Mouse (Mus musculus): ENCODE measurements at regions not wholly inside any gene's neighbourhood (a gene's known extent, or its start where the extent isn't known, plus 50 kb on each side); places are given as distances from the start of the nearest gene placed in this dataset.

DNA sequence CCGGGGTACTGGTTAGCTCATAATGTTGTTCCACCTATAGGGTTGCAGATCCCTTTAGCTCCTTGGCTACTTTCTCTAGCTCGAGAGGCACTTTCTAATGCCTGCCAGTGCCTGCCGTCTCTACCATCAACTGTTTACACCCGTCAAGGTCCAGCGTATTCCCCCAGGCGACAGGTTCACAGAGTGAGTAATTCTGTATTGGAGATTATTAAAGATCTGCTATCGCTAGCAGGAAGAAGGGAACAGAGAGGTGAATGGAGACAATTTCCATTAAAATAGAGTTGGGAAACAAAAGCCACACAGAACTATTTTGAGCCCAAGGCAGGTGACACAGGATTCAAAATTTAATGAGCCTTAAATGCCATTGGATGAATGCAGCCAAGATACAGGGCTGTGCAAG, 235.2 kb downstream of the Cbln1 start:
- Histone ChIP-seq H3K4me3 (ENCODE audit: control insufficient read depth, low read depth, low read length) (no peak overlapping the region), H3K27me3 (ENCODE audit: control insufficient read depth, insufficient read depth, low read length) (no peaks in the 10 kb centered on the region), H3K27ac (ENCODE audit: control insufficient read depth, insufficient read depth, low read depth, low read length) (no peak overlapping the region), H3K4me1 (ENCODE audit: control insufficient read depth, insufficient read depth, low read length) (no peaks in the 10 kb centered on the region), H3K36me3 (ENCODE audit: control insufficient read depth, insufficient read depth, low read length) (no peaks in the 10 kb centered on the region)
- TF ChIP-seq CTCF (IDR thresholded peaks at IDR 0.05; ENCODE audit: control insufficient read depth, insufficient read depth, insufficient replicate concordance, low read depth, low read length), result no peak
- TF ChIP-seq POLR2A (IDR thresholded peaks at IDR 0.05; ENCODE audit: control insufficient read depth, low read depth, low read length), result no peak

DNA sequence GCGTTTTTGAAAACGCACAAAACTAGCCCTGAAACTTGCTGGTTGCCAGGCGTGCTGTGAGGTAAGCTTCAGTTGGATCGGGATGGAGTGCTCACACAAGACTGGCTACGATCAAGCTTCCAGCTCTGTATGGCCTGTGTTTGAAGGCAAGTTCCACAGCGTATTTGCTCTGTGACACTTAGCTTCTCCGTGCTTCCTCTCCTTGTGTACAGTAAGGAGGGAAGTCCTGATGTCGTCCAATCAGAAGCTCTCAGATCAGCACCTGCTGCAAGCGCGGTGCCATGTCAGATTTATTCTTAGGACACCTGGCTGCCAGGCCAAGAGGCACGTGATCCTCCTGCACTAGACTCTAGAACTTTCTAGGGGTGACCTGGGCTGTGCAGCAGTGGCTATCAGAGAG, 236.0 kb downstream of the Cbln1 start:
- Histone ChIP-seq H3K4me3 (ENCODE audit: control insufficient read depth, low read depth, low read length) (no peak overlapping the region), H3K27ac (ENCODE audit: control insufficient read depth, insufficient read depth, low read depth, low read length) (no peak overlapping the region), H3K27me3 (ENCODE audit: control insufficient read depth, insufficient read depth, low read length) (no peaks in the 10 kb centered on the region), H3K4me1 (ENCODE audit: control insufficient read depth, insufficient read depth, low read length) (no peaks in the 10 kb centered on the region), H3K36me3 (ENCODE audit: control insufficient read depth, insufficient read depth, low read length) (no peaks in the 10 kb centered on the region)
- TF ChIP-seq CTCF (IDR thresholded peaks at IDR 0.05; ENCODE audit: control insufficient read depth, insufficient read depth, insufficient replicate concordance, low read depth, low read length), result no peak

DNA sequence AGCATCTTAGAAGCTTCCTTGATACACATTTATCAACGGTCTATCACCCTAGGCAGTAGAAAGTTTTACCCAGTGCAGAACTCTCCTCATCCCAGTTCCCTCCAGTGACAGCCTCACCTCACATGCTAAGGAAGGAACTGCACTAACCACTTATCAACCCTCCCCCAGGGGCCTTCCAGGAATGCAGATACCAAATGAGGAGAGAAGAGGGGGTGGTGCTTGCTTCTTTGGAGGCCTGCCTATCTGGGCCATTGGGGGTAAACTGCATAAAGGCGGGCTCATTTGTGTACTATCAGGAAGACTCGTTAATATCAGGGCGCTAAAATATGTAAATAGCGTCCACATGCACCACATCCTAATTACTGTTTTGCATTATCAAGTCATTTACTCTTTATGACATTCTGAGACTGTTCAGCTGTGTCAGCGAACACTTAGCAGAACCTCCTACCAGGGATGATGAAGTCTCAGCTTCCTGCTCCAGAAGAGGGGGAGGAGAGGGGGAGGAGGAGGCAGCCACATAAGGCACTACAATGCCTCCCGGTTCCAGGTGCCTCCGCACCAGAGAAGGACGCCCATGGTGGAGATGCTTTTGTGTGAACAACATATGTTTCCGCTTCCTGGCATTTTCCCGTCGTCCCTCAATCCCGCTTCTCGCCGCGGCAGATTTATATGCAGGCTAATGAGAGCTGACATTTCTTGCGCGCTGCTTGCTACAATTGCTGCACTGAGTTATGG, 236.9 kb downstream of the Cbln1 start:
- Histone ChIP-seq H3K36me3 (ENCODE audit: control insufficient read depth, insufficient read depth, low read length) (no peaks in the 10 kb centered on the region), H3K27ac (ENCODE audit: control insufficient read depth, insufficient read depth, low read depth, low read length) (no peak overlapping the region), H3K27me3 (ENCODE audit: control insufficient read depth, insufficient read depth, low read length) (no peaks in the 10 kb centered on the region), H3K4me3 (ENCODE audit: control insufficient read depth, low read depth, low read length) (no peak overlapping the region), H3K4me1 (ENCODE audit: control insufficient read depth, insufficient read depth, low read length) (no peaks in the 10 kb centered on the region)
- TF ChIP-seq CTCF (IDR thresholded peaks at IDR 0.05; ENCODE audit: control insufficient read depth, insufficient read depth, insufficient replicate concordance, low read depth, low read length), result no peak
- TF ChIP-seq POLR2A (IDR thresholded peaks at IDR 0.05; ENCODE audit: control insufficient read depth, low read depth, low read length), result no peak

GRCm38 (mm10) chr8:87234336-87234735, 238.1 kb downstream of the Cbln1 start:
- TF ChIP-seq POLR2A (IDR thresholded peaks at IDR 0.05; ENCODE audit: control insufficient read depth, low read depth, low read length) (no peak), CTCF (IDR thresholded peaks at IDR 0.05; ENCODE audit: control insufficient read depth, insufficient read depth, insufficient replicate concordance, low read depth, low read length) (no peak)
- Histone ChIP-seq H3K36me3 (ENCODE audit: control insufficient read depth, insufficient read depth, low read length) (no peaks in the 10 kb centered on the region), H3K4me3 (ENCODE audit: control insufficient read depth, low read depth, low read length) (no peak overlapping the region), H3K27ac (ENCODE audit: control insufficient read depth, insufficient read depth, low read depth, low read length) (no peak overlapping the region), H3K4me1 (ENCODE audit: control insufficient read depth, insufficient read depth, low read length) (no peaks in the 10 kb centered on the region), H3K27me3 (ENCODE audit: control insufficient read depth, insufficient read depth, low read length) (no peaks in the 10 kb centered on the region)

DNA sequence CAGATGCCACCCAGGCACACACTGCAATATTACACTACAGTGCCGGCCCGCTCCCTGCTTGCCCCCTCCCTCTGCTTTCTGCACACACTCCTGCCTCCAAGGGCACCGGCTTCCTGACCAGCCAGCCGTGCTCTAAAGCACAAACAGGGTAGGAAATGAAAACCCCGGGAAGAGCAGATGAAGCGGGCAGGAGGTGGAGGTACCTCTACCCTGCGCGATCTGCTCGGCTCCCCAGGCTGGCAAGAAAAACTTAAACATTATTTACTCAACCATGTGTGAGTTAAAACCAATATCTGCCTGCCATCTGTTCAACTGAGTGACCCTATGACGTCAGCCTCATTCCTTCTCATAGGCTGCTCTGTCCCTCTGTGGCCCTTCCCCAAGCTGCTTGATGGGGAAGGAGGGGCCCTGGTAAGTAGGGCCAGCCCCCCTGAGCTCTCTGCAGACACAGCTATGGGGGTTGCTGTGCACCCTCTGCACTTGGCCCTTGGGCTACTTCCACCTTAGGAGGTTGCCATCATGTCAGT, 238.5 kb downstream of the Cbln1 start:
- Histone ChIP-seq H3K27ac (ENCODE audit: control insufficient read depth, insufficient read depth, low read depth, low read length) (no peak overlapping the region), H3K36me3 (ENCODE audit: control insufficient read depth, insufficient read depth, low read length) (no peaks in the 10 kb centered on the region), H3K4me3 (ENCODE audit: control insufficient read depth, low read depth, low read length) (no peak overlapping the region), H3K27me3 (ENCODE audit: control insufficient read depth, insufficient read depth, low read length) (no peaks in the 10 kb centered on the region), H3K4me1 (ENCODE audit: control insufficient read depth, insufficient read depth, low read length) (no peaks in the 10 kb centered on the region)
- TF ChIP-seq CTCF (IDR thresholded peaks at IDR 0.05; ENCODE audit: control insufficient read depth, insufficient read depth, insufficient replicate concordance, low read depth, low read length) (no peak), POLR2A (IDR thresholded peaks at IDR 0.05; ENCODE audit: control insufficient read depth, low read depth, low read length) (no peak)

DNA sequence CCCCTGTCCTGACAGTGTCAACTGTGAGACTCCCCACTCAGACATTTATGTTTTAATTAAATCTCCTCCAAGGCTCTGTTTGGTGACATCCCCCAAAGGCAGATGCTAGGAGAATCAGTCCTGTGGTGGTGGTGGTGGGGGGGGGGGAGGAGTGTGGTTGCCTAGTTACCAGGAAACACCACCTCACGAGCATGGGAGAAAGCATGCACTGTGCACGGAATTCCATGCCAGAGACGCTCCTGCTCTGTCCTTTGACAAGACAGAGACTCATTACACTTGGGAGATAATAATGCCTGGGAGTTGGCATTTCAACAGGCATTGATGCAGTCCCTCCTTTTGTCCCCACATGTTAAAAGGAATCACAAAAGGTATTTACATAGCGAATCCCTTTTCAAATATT, 240.6 kb downstream of the Cbln1 start:
- no peak overlapping the region for H3K4me3 ChIP-seq (ENCODE audit: control insufficient read depth, low read depth, low read length)
- no peak overlapping the region for H3K27ac ChIP-seq (ENCODE audit: control insufficient read depth, insufficient read depth, low read depth, low read length)
- no peaks in the 10 kb centered on the region for H3K4me1 ChIP-seq (ENCODE audit: control insufficient read depth, insufficient read depth, low read length)
- H3K36me3 ChIP-seq (ENCODE audit: control insufficient read depth, insufficient read depth, low read length), result no peaks in the 10 kb centered on the region
- no peaks in the 10 kb centered on the region for H3K27me3 ChIP-seq (ENCODE audit: control insufficient read depth, insufficient read depth, low read length)
- TF ChIP-seq POLR2A (IDR thresholded peaks at IDR 0.05; ENCODE audit: control insufficient read depth, low read depth, low read length) (no peak), CTCF (IDR thresholded peaks at IDR 0.05; ENCODE audit: control insufficient read depth, insufficient read depth, insufficient replicate concordance, low read depth, low read length) (no peak)

DNA sequence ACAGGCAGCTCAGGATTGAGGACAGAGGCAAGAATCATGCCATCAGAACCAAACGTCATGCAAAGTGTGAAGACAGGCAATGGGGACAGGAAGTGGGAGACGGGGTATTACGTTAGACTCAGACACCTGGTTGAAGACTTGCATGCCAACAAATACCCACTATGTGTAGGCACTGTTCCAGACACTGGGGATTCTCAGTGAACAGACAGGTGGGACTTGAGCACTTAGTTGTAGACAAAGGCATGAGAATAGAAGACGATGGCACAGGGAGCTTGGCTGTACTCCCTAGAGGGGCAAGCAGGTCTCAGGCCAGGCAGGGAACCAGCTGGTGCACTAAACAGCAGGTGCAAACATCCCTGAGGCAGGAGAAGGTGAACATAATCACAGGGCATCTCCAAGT, 242.3 kb downstream of the Cbln1 start:
- Histone ChIP-seq H3K4me3 (ENCODE audit: control insufficient read depth, low read depth, low read length) (no peak overlapping the region), H3K36me3 (ENCODE audit: control insufficient read depth, insufficient read depth, low read length) (no peaks in the 10 kb centered on the region), H3K4me1 (ENCODE audit: control insufficient read depth, insufficient read depth, low read length) (no peaks in the 10 kb centered on the region), H3K27me3 (ENCODE audit: control insufficient read depth, insufficient read depth, low read length) (no peaks in the 10 kb centered on the region), H3K27ac (ENCODE audit: control insufficient read depth, insufficient read depth, low read depth, low read length) (no peak overlapping the region)
- TF ChIP-seq CTCF (IDR thresholded peaks at IDR 0.05; ENCODE audit: control insufficient read depth, insufficient read depth, insufficient replicate concordance, low read depth, low read length), result no peak
- no peak for TF ChIP-seq POLR2A (IDR thresholded peaks at IDR 0.05; ENCODE audit: control insufficient read depth, low read depth, low read length)
